Mouse (Mus musculus): ENCODE data around the gene C530008M17Rik. TPM values are rescaled to one million over a fixed set of nuclear protein-coding genes. Genes with fewer than 3 reads are reported as not detected.
"Not testable (repeated sequence)": the region's sequence is repeated elsewhere in the genome, so short reads cannot be mapped to it uniquely, and the experiment has no call there.

Gene C530008M17Rik
- total RNA-seq, 2 experiments from 2014 or later = 3.9 to 4.1 TPM

DNA sequence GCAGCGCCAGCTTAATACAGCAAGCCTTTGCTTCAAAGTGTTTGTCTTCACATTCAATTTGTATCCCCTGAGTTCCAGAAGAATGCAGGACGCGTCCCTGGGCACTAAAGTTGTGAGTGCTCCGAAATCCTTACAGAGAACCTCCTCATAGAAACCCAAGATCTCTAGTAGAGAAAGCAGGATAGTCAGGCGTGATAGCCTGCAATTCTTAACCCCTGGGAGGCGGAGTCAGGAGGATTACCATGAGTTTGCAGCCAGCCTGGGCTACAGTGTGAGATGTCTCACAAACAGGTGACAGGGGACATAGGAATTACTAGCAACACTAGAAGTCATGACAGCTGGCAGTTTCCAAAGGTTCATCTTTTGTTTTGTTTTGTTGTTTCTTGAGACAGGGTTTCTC lies 213.2 kb downstream of the C530008M17Rik start:
- intact Hi-C loops (cut with DNase I) = no loop called here
- no peak for DNase-seq

DNA sequence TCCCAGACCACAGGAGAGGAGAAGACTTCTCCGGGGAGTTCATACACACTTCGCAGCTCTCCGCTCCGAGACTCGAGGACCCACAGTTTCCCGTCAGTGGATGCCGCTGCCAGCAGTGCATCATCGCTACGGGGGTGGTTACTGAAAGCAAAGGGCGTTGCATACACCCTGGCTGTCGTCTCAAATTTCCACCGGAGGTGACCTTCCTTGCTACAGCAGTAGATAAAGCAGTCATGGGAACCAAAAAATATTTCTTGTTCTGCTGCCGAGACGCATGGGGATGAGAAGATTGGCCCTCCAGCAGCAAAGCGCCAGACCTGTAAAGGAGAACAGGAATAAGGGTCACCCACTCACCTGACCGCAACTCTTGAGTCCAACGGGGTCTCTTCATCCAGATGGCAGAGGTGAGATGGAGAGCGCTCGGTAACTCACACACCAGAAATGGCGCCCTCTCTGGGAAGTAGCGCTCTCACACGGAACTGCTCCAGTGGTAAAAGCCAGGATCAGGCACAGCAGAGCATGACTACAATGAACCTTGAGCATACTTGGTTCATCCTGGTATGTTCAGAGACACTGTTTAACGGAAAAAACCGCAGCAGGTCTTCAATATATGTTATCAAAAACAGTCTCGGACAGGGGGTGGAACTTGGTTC lies 219.9 kb downstream of the C530008M17Rik start:
- DNase-seq = peak; percentile 72 to 74
- intact Hi-C loops (cut with DNase I) = no loop called here

DNA sequence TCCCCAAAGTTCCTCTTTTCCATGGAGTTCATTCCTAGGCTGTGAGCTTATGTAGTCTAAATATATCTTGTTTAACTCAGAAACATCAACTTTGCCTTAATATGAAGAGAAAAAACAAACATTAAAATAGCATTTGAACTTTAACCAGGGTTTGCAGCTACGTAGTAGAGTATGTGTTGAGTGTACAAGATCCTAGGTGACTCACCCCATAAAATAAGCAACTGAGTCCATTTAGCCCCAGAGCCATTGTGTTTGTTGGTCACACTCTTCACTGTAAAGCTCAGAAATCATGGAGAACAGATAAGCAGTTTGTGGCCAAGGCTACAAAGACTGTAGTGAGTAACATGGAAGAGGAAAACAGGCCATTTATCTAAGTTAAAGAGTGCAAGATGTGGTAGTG lies 227.8 kb downstream of the C530008M17Rik start:
- intact Hi-C loops (cut with DNase I) = no loop called here
- DNase-seq = no peak

DNA sequence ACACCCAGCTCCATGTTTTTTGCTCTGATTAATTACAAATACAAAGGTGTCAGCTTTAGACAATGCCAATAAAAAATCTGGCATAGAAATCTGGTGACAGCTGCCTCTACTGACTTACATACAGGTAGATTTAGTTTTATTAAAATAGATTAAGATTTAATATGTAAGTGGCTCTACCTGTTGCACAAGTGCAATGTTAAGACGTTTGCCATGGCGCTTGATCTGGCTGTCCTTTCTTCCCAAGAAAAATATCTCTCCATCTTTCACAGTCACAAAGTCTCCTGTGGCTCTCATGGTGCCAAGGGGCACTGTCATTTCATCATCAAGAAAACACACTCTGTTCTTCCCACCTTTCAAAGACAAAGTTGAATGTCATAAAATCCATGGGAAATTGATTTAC lies 230.7 kb downstream of the C530008M17Rik start:
- no peak for DNase-seq
- intact Hi-C loops (cut with DNase I) = no loop called here

DNA sequence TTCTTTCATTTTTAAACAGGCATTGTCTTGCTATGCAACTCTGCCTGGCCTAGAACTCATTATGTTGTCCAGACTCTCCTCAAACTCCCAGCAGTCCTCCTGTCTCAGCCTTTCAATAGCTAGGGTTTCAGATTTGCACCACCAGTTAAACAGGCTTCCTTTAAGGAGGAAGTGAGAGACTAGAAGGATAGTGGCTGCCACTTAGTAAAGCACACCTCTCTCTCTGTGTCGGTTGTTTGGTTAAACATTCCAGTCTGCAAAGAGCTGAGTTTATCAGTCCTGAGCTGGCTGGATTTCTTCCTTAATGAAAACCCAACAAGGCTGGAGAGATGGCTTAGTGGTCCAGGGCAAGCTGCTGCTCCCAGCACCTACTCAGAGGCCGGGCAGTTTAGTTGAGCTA lies 236.3 kb downstream of the C530008M17Rik start:
- intact Hi-C loops (cut with DNase I) = no loop called here
- DNase-seq = no peak

DNA sequence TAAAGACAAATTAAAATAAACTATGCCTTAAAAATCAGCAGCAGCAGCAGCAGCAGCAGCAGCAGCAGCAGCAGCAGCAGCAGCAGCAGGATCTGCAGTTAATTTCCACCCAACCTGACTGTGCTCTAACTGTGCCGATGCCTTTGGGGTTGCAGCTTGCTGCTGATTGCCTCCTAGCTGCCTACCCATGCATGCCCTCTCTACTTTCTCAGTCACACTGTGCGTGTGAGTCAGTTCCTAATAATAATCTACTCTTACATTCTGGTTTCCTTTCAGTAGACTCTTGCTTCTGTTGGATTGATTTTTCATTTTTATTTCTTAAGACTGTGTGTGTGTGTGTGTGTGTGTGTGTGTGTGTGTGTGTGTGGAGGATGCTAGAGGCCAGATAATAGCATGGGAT lies 236.8 kb downstream of the C530008M17Rik start:
- no peak for DNase-seq
- intact Hi-C loops (cut with DNase I) = no loop called here

DNA sequence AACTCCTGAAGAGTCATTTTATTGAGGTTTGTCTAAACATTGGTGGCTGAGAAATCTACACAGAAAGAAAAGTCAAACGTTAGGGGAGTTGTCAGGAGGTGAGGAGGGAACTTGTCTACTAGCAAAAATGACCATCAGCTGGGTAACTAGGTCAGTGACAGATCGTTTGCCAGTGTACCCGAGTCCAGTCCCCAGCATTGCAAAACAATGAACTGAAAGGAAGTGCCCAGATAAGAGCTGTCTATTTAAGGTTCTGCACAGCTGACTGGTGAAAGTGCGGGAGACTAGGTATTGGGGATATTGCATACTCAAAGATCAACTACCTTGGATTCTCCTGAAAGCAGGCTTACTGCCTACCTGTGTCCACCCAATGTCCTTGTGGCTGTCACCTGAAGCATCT lies 245.8 kb downstream of the C530008M17Rik start:
- intact Hi-C loops (cut with DNase I) = no loop called here
- DNase-seq = no peak

DNA sequence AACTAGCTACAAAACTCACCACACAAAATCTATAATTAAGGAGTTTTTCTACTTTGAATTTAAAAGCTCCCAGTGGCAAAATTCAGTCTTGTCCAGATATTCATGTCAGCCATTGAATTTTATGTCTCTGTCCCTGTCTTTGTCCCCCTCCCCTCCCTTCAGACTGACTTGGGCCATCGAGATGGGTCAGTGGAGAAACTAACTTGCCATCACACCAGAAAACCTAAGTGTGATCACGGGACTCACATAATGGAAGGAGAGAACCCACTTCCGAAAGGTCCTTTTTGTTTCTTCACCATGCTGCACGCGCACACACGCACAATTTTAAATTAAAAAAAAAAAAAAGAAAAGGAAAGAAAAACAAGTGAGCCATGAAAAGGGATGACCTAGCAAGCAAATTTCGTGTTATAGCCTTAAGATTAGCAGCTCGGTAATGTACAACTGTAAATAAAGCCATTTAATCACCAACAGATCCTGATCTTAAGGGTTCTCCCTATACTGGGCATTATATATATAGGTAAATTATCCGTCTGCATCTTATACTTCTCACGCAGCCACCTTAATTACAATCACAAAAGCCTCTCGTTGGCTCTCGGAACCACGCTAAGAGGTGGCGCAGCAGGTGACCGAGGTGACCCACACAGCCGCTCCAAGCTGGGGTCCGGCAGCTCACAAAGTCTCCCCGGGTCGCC lies 248.5 kb downstream of the C530008M17Rik start:
- intact Hi-C loops (cut with DNase I) = loop anchor here (1.0 to 2.0 kb wide), 2 partner anchors 46 to 70 kb away; partner anchors contain the start of genes Paics, Ppat and Srp72
- DNase-seq = no peak

DNA sequence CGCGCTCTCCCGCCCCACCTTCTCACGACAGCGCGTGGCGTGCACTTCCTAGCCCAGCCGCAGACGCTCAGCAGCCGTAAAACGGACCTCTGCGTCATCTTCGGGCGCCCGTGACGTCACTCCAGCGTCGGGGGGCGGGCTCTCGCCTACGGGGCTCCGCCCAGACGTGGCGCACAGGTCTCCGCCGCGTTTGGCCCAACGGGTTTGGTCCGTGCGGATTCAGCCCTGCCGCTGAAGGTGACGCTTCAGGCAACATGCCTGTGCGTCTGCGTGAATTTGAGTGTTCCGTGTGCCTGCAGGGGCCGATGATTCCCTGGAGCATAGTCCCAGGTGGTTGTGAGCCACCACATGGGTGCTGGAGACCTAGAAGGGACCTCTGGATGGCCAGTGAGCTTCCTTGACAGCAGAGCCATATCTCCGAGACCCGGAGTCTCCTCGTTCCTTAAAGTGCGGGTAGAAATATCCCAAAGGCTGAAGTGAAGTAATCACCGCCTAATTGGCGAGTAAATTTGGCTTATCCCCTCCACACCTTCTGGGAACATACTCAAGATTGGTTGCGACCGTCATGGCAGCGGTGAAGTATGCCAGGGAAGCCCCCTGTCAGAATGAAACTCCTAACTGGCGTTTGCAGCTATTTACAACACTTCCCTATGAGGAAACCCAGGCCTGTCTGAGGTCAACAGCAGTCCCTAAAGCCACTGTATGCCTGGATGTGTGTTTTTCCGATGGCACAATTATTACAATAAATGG lies 249.3 kb downstream of the C530008M17Rik start, which contains the start of gene Aasdh:
Aasdh (minus strand) TSS at position 110 of the 750 bp plus-strand sequence.
- intact Hi-C loops (cut with DNase I) = loop anchor here (1.0 to 2.0 kb wide), 2 partner anchors 46 to 69 kb away; partner anchors contain the start of genes Paics, Ppat and Srp72
- DNase-seq = peak; percentile 96 to 98

DNA sequence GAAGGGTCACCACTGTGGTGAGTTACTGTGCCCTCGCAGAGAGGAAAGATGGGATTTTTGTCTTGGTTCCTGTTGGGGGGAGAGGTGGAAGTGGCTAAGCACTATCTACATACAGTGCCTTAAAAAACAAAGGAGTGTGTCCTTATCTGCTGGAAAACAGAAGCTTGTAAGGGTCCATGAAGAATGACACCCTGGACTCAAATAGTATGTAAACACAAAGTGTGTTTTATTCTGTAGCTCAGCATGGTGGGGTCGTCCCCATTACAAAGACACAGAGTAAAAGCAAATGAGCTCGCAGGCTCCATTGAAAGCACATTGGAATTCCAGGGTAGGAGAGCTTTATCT lies 249.8 kb downstream of the C530008M17Rik start:
- intact Hi-C loops (cut with DNase I) = no loop called here
- no peak for DNase-seq

DNA sequence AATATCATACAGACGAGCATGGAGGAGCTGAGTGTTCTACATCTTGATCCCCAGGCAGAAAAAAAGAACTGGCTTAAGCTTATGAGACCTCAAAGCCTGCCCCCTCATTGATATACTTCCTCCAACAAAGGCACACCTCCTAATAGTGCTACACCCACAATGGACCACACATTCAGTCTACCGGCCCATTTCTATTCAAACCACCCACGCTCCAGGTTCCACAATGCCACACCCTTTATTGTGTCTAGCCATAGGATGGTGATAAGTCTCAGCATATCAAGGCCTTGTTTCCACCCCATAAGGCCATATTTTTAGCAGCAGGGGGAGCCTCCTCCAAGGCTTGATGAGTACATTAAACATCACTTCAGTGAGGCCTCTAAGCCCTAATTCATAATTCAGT lies 254.5 kb downstream of the C530008M17Rik start:
- intact Hi-C loops (cut with DNase I) = no loop called here
- DNase-seq = no peak

DNA sequence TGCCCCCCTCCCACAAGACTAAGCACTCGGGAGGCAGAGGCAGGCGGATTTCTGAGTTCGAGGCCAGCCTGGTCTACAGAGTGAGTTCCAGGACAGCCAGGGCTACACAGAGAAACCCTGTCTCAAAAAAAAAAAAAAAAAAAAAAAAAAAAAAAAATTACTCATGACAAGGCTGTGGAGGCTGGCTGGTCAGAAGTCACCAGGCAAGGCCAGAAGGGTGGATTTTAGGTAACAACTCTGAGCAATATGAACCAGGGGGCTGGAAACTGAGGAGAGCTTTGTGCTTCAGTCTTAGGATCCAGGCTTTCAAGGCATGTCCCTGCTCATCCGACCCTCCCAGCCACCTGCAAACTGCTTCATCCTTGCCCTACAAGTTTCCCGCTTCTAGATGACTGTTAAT lies 256.2 kb downstream of the C530008M17Rik start:
- DNase-seq; intact Hi-C loops (cut with DNase I): not testable (repeated sequence)

DNA sequence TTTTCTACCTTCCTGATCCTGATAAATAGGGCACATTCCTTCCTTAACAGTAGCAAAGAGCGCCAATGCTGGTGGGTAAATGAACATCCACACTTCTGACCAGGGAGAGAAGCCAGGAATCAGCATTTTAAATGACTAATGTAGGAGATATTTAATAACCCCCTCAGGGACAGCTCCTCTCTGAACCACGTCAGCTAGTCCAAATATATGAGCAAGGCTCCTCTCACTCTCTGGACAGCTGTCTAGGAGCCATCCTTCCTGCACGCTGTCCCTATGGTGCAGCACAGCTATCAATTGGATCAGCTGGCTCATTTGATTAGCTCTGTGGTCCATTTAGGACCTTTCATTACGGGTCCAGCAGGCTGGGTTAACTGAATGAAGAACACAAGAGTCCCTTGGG lies 266.5 kb downstream of the C530008M17Rik start:
- intact Hi-C loops (cut with DNase I) = no loop called here
- DNase-seq = no peak

Other genes starting within 250 kb of the C530008M17Rik start
- not detected for gene Gm7271, start 172.5 kb upstream of the C530008M17Rik start, total RNA-seq (2021)
- 10 to 100 TPM; 19.4 to 20.7 TPM for gene Exoc1, start 127.2 kb upstream of the C530008M17Rik start, total RNA-seq (2021)
- 1 to 10 TPM; 4.5 to 4.9 TPM for gene Cep135, start 67.8 kb upstream of the C530008M17Rik start, total RNA-seq (2021)
- 10 to 100 TPM; 10.1 to 14.4 TPM for gene Aasdh, start 249.0 kb downstream of the C530008M17Rik start, total RNA-seq (2021)